Mouse (Mus musculus) liver, embryonic 12.5 days (tissue): ENCODE measurements around the gene Gm5868. TPM values are rescaled to one million over a fixed set of nuclear protein-coding genes. Genes with fewer than 3 reads are reported as not detected.

Experiments used
- polyA plus RNA-seq: library from polyadenylated mRNA; unstranded; fragments of >200 nt; fragmentation: Nextera tagmentation; extraction: Ambion mirVana; gene quantifications from 2 replicates; pipeline ENCODE4 v1.2.1, GENCODE M21; 2016

Gm5868 gene
- polyA plus RNA-seq, 1 experiment from 2014 or later: not detected

Other genes starting within 250 kb of the Gm5868 start
- 0.54 and 0.57 TPM in 2 replicates for gene Corin, start 83.1 kb downstream of the Gm5868 start, polyA plus RNA-seq
- 9.2 and 11.3 TPM in 2 replicates for gene Nfxl1, start 27.9 kb downstream of the Gm5868 start, polyA plus RNA-seq
- not detected in 2 replicates for gene Zar1, start 6.3 kb downstream of the Gm5868 start, polyA plus RNA-seq
- gene Cnga1, start 56.7 kb upstream of the Gm5868 start, polyA plus RNA-seq: not detected in 2 replicates
- gene Nipal1, start 60.2 kb upstream of the Gm5868 start, polyA plus RNA-seq: 1.2 and 2.6 TPM in 2 replicates
- 0.05 TPM in 1 of 2 replicates, not detected in the other for gene Txk, start 165.2 kb upstream of the Gm5868 start, polyA plus RNA-seq